Mouse (Mus musculus) embryo, embryonic 11 days (tissue): ENCODE data around the gene Tmem50b.
"Not testable (repeated sequence)": the region's sequence is repeated elsewhere in the genome, so short reads cannot be mapped to it uniquely, and the experiment has no call there.

Experiments
- DNase-seq: peaks from one replicate; pipeline ENCODE4 v3.0.0-alpha.2; 2015

The Tmem50b gene

GRCm38 (mm10) chr16:91597672-91598010, at the start of gene Tmem50b:
Gene Tmem50b (minus strand): TSS chr16:91597800.
- DNase-seq: peak; percentile 98

DNA sequence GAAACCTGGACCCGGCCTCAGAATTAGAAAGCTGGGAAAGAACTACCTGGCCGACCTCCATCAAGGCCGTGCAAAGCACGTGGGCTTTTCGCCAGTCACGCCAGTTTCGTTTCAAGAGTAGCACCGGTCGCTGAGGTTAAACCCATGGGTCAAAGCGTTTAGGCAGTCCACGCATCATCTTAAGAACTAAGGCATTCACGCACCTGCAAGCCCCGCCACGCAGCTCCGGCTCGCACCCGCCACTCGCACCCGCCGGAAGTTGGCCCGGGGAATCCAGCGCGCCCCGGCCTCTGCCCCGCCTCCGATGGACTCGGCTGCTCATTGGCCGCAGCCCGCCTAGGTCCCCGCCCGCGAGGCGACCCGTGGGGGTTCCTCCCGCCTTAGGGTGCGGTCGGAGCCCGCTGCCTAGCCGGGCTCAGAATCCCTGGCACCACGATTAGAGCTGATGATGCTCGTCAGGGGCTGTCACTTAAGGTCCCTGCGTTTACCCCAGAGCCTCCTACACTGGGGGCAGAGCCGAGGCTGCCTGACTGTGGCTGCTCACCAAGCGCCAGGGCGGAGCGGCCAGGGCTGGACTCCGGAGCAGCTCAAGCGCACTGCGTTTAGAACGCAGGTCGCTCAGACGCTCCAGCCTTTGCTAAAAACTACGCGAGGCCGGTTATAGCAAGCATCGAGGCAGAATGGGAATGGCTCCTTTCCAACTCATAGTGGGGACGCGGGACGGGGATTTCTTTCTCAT, 49.2 kb upstream of the Tmem50b start, which contains the start of gene Gart:
Gart (minus strand) TSS at position 272 of the 739 bp plus-strand sequence.
- peak; percentile 96 for DNase-seq

DNA sequence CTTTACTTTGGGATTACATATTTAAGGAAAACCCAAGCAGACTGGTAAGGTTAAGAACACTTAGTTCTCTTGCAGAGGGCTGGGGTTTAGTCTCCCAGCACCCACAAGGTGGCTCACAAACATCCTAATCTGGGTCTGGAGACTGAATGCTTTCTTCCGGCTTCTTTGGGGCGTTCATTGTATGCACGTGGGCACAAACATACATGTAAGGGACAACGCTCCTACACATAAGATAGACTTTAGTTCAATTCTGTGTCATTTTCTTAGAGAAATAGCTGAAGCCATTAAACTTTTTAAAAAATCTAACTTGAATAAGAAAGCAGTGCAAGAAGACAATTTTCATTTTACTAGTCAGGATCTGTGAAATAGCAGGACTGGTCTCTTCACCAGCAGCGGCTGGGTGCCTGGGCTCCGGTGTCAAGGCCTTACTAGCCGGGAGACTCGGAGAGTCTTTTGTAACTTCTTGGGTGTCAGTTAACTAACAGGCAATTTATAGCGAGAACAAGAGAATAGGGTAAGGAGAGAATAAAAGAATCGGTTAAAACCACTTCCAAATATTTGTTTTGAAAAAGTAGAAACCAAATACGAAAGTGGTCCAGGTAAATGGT, 48.5 kb upstream of the Tmem50b start:
- DNase-seq: peak; percentile 40

DNA sequence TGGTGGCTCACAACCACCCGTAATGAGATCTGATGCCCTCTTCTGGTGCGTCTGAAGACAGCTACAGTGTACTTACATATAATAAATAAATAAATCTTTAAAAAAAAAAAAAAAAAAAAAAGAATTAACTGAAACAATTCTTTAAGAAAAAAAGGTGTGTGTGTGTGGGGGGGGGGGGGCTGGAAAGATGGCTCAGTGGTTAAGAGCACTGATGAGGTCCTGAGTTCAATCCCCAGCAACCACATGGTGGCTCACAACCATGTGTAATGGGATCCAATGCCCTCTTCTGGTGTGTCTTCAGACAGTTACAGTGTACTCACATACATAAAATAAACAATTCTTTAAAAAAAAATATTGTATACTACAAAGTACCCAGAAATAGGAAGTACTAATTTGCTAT, 47.8 kb upstream of the Tmem50b start:
- not testable (repeated sequence) for DNase-seq

- no peak for DNase-seq
These were observed 47.3 kb upstream of the Tmem50b start for GRCm38 (mm10) chr16:91644901-91645300.

DNA sequence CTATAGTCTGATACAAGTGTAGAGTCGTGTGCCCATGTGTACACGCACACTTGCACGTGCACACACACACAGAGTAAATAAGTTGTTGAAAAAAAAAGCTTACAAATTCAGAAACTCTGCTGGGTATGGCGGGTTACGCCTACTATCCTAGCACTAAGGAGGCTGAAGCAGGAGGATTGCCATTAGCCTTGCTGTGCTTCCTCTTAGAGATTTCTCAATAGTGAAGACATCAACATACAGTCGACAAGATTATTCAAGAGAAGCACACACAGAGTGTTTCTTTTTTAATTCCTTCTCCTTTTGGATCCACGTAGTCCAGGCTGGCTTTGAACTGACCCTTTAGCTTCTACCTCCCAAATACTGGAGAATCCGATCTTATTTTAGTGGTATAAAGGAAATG, 42.6 kb upstream of the Tmem50b start:
- no peak for DNase-seq

GRCm38 (mm10) chr16:91639636-91640035, 42.0 kb upstream of the Tmem50b start:
- no peak for DNase-seq

DNA sequence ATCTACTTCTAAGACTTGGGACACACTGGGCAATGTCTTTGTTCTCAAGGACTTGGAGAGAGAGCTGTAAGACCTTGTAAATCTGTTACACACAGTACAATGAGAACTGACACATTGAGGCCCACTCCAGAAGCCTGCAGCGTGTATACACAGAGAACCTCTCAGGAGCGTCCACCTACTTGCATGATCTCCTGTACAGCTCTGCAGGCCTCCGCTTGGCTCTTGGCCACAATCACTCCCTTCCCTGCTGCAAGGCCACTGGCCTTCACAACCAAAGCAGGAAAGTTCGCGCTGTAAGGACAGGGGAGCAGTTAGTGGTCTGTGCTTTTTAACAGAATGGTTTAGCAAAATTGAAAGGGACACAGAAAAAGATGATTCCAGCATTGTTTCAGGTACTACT, 41.6 kb upstream of the Tmem50b start:
- DNase-seq: no peak

DNA sequence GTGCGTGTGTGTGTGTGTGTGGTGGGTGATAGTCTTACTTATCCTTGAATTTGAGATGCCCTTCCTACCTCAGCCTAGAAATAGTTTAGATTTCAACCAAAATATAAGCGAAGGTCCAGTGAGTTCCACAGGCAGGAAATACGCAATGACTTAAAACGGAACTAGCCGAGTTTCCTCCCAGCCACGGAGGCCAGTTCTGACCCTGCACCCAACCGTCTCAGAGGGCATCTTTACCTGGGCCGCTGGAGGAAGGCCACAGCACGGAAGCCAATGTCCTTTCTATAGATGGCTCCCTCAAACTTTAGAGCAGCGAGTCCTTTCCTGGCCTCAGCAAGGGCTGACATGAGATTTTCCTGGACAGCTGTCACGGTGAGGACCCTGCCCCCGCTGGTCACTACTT, 36.0 kb upstream of the Tmem50b start:
- DNase-seq: no peak

GRCm38 (mm10) chr16:91632940-91633339, 35.3 kb upstream of the Tmem50b start:
- no peak for DNase-seq

GRCm38 (mm10) chr16:91632439-91632838, 34.8 kb upstream of the Tmem50b start:
- no peak for DNase-seq

- DNase-seq: no peak
These were observed 33.0 kb upstream of the Tmem50b start for GRCm38 (mm10) chr16:91630584-91630983.

DNA sequence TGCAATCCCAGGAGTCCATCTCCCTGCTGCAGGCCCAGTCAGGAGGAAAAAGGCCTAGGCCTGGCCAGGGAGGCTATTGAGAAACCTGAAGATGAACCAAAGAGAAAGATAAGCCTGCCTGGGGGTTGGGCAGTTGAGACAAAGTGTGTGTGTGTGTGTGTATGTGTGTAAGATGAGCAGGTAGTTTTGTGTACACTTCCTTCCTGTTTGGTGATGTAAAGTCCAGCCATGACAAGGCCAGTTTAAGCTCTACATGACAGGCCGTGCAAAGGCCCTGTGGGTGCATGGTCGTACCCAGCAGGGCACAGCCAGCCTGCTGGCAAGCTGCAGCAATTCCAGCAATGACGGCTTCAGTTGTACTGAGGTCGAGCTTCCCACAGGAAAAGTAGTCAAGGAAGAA, 32.1 kb upstream of the Tmem50b start:
- no peak for DNase-seq

DNA sequence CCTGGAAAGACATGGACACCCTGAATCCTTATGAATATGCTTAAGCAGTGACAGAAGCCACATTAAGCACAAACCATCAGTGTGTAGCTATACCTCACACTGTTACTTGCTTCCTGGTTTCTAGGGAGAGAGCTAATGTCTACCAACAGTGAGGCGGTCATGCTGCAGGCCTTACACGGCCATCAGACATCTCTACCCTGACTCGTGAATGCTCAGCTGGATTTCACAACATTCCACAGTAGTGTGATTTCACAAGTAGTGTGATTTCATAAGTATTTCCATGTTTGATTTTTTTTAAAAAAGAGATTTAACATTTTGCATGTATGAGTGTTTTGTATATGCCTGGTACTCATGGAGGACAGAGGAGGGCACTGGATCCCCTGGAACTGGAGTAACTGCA, 31.1 kb upstream of the Tmem50b start:
- DNase-seq: no peak

DNA sequence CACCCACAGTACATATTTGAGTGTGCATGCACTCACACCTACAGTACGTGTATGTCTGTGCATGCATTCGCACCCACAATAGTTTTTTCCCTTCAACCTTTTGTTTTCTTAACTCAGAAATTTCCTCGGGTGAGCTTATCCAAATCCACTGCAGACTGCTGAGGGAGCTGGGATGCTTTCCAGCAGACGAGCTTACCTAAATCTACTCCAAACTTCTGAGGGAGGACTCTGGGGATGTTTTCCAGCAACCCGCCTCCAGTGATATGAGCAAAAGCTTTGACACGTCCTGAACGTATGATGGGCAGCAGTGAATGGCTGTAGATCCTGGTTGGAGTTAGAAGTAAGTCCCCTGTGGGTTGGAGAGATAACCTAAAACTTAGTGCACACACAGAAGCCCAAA, 30.2 kb upstream of the Tmem50b start:
- no peak for DNase-seq

DNA sequence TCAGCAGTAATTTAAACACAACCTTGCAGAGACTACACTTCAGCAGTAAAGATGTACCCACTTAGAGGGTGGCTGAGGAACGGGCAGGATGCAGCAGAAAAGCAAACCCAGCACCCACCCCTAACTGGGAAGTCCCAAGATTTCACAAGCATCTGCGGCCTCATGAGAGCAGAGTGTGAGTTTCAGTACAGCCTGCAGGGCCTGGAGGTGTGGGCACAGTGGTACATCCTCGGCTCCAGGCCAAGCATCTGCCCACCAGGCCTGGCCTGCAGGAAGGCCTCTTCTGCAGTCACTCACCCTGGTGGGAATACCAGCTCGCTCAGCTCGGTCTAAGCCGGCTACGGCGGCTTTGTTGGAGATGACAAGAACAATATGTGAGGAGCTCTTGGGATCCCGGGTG, 25.5 kb upstream of the Tmem50b start:
- no peak for DNase-seq

DNA sequence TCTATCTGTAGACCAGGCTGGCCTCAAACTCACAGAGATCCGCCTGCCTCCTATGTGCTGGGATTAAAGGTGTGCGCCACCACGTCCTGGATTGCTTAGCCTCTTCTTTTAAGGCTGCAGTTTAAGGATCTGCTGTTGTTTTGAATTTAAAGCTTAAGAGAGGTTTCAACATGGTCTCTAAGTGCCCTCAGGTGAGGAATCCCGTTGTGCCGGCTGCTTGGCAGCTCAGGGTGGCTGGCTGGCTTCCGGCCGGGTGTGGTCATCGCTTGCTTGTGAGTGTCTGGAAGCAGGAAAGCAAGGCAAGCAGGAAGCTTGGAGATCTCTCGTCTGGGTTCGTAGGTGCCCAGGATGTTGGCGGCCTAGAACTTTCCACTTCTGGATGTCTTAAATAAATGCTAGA, 23.4 kb upstream of the Tmem50b start:
- DNase-seq: no peak

DNA sequence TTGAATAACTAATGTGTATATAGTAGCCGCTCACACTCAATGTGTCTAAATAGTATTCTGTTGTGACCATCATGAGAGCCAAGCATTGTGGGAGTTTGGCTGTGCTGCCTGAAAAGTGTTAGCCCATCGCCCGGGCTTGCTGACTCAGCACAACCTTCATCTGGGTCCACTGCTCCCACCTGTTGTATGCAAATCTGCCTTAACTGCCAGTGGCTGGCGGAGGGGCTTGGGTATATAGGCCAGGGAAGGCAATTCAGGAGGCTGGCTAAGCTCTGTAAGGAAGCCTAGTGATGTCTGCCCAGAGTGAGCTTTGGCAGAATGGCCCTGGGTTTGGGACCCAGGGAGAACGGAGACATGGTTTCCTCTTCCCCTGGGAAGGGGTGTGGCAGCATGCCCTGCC, 22.6 kb upstream of the Tmem50b start:
- DNase-seq: no peak

- DNase-seq: peak; percentile 85
These were observed 21.2 kb upstream of the Tmem50b start, which contains the start of gene Dnajc28 for GRCm38 (mm10) chr16:91618511-91619501. Gene Dnajc28 (minus strand): TSS chr16:91619026.

- no peak for DNase-seq
These were observed 17.0 kb upstream of the Tmem50b start for GRCm38 (mm10) chr16:91614552-91614951.

- DNase-seq: no peak
These were observed 14.9 kb upstream of the Tmem50b start for GRCm38 (mm10) chr16:91612525-91612924.

- no peak for DNase-seq
These were observed 13.6 kb upstream of the Tmem50b start for GRCm38 (mm10) chr16:91611248-91611647.

- no peak for DNase-seq
These were observed 12.1 kb upstream of the Tmem50b start for GRCm38 (mm10) chr16:91609501-91610245.
